Mouse (Mus musculus) urinary bladder, postnatal 25 days (tissue): ENCODE measurements around the gene Sry.

ENCODE experiments used
- DNase-seq: peaks from one replicate; pipeline ENCODE4 v3.0.0; 2022; ENCODE audit warnings: low spot score

Gene Sry

GRCm38 (mm10) chrY:2663558-2663957, at the start of gene Sry:
Sry (minus strand) TSS chrY:2663658.
- no peak for DNase-seq
